Mouse (Mus musculus) MEL (cell line): ENCODE results near the gene Slc25a53.

Source experiments
- POLR2A ChIP-seq, 2 experiments: IDR thresholded peaks; 2 replicates each; pipeline ENCODE4 v1.6.1; 2011 to 2012; ENCODE audit warnings: low read length in 2 of 2, mild to moderate bottlenecking in 2 of 2, control low read depth in 1 of 2, improper control_type of control experiment in 1 of 2, low read depth in 1 of 2, moderate library complexity in 1 of 2; ENCODE audit not compliant: control insufficient read depth in 1 of 2, insufficient read depth in 1 of 2, poor library complexity in 1 of 2
- ZC3H11A ChIP-seq: IDR thresholded peaks from 2 replicates; pipeline ENCODE4 v1.6.1; 2012; ENCODE audit warnings: low read depth, mild to moderate bottlenecking, inconsistent platforms, low read length, improper control_type of control experiment

DNA sequence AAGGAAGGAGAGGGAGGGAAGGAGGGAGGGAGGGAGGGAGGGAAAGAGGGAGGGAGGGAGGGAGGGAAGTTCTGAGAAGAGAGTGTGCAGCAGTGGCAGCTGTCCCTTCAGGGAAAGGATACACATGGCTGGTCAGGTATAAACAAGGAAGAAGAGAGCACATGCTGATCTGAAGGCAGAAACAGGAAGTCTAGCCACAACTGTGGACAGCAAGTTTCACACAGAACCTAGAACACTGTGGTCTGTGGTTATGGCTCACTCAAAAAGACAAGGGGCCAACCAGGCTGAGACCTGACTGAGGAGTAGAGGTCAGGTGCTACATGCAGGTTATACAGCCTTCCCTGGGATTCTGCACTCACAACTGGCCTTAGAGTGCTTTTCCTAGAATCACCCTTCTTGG is 52.1 kb downstream of the Slc25a53 start:
- TF ChIP-seq POLR2A (IDR thresholded peaks at IDR 0.05; ENCODE audit: control insufficient read depth in 1 of 2, insufficient read depth in 1 of 2, low read depth in 1 of 2, low read length in 2 of 2, poor library complexity in 1 of 2) (no peak), ZC3H11A (no peak)
